Mouse (Mus musculus): ENCODE results near the gene Slpi. TPM values are rescaled to one million over a fixed set of nuclear protein-coding genes. Genes with fewer than 3 reads are reported as not detected.

Slpi gene
- polyA plus RNA-seq, 1 experiment from 2014 or later = 14.5 TPM

DNA sequence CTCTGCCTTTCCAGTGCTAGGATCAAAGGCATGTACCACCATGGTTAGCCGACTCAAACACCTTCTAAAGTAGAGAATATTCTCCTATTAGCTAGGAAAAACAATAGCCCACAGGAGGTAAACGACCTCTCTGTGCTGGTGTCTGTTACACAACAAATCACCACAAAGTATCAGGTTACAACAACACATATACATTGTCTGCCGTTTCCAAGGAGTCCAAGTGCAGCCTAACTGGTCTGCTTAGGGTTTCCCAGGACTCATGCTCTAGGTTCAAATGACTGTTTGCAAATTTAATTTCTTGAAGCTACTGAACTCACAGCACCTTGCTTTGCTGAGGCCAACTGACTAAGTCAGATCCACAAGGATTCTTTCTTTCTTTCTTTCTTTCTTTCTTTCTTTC lies 30.6 kb upstream of the Slpi start:
- Histone ChIP-seq H3K36me3 (peaks cover 12% of the 10 kb centered on the region), H3K9me3 (replicated peaks) (no peaks in the 10 kb centered on the region), H3K9ac (no peak overlapping the region), H3K27me3 (peaks cover 6% of the 10 kb centered on the region; the same call in 1 of the 2 replicates), H3K4me2 (replicated peaks) (no peak overlapping the region), H3K4me1 (peaks cover under 1% of the 10 kb centered on the region; the same call in 1 of the 2 replicates), H3K4me3 (replicated peaks) (no peak overlapping the region), H3K27ac (replicated peaks) (no peak overlapping the region)
- 7% methylated on average over 3 of the region's 3 CpGs for WGBS
- no peak for ATAC-seq (ENCODE audit: insufficient number of reproducible peaks, low FRiP score, low TSS enrichment, low read depth)

GRCm38 (mm10) chr2:164418308-164418875 lies 29.5 kb upstream of the Slpi start:
- no peak overlapping the region for H3K27ac ChIP-seq (replicated peaks)
- H3K9ac ChIP-seq = no peak overlapping the region
- 37% methylated on average over 3 of the region's 3 CpGs for WGBS
- no peak overlapping the region for H3K4me3 ChIP-seq (replicated peaks)
- no peaks in the 10 kb centered on the region for H3K9me3 ChIP-seq (replicated peaks)
- peaks cover 1% of the 10 kb centered on the region for H3K36me3 ChIP-seq
- no peak overlapping the region for H3K4me2 ChIP-seq (replicated peaks)
- no peak for ATAC-seq (ENCODE audit: insufficient number of reproducible peaks, low FRiP score, low TSS enrichment, low read depth)
- peaks cover 7% of the 10 kb centered on the region; the same call in 1 of the 2 replicates for H3K4me1 ChIP-seq
- H3K27me3 ChIP-seq = peaks cover 12% of the 10 kb centered on the region

DNA sequence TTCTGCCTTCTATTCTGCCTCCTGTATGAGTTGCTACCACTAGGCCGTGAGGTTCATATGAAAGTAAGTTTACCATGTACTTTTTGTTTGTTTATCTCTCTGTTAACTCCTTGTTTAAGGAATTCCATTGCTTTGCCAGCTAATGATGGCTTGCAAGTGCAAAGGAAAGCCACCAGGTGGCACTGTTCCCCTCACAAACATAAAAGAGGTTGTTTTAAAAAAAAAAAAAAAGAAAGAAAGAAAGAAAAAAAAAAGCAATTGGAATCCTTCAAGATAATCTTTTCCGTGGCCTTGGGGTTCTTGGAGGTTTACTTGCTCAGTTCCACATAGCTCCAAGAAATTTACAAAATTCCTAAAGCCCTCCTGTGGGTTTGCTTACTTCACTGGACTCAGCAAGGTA lies 28.3 kb upstream of the Slpi start:
- Histone ChIP-seq H3K9me3 (replicated peaks) (no peaks in the 10 kb centered on the region), H3K9ac (no peak overlapping the region), H3K27ac (replicated peaks) (no peak overlapping the region), H3K4me2 (replicated peaks) (no peak overlapping the region), H3K4me1 (peaks cover 7% of the 10 kb centered on the region; the same call in 1 of the 2 replicates), H3K4me3 (replicated peaks) (no peak overlapping the region), H3K27me3 (peaks cover 12% of the 10 kb centered on the region), H3K36me3 (no peaks in the 10 kb centered on the region)
- 0% methylated on average over 2 of the region's 2 CpGs for WGBS
- no peak for ATAC-seq (ENCODE audit: insufficient number of reproducible peaks, low FRiP score, low TSS enrichment, low read depth)

- ATAC-seq (ENCODE audit: insufficient number of reproducible peaks, low FRiP score, low TSS enrichment, low read depth) = no peak
- Histone ChIP-seq H3K9ac (no peak overlapping the region), H3K9me3 (replicated peaks) (no peaks in the 10 kb centered on the region), H3K4me3 (replicated peaks) (peak overlapping the region; percentile 13; the same call in 1 of the 2 replicates), H3K27ac (replicated peaks) (no peak overlapping the region), H3K4me2 (replicated peaks) (peak overlapping the region; percentile 46), H3K27me3 (peaks cover 27% of the 10 kb centered on the region), H3K36me3 (no peaks in the 10 kb centered on the region), H3K4me1 (peaks cover 7% of the 10 kb centered on the region; the same call in 1 of the 2 replicates)
- 72% methylated on average over 10 of the region's 10 CpGs for WGBS
Measured at GRCm38 (mm10) chr2:164414581-164414980, 25.7 kb upstream of the Slpi start.

DNA sequence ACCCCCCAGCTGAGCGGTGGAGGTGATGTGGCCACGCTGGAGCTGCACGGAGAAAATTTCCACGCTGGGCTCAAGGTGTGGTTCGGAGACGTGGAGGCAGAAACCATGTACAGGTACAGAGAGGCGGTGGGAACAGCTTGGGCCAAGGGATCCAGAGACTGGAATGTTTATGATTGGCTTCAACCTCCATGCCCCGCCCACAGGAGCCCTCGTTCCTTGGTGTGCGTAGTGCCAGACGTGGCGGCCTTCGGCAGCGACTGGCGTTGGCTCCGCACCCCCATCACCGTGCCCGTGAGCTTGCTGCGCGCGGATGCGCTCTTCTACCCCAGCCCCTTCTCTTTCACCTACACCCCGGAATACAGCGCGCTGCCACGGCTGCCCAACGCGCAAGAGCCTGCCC lies 25.3 kb upstream of the Slpi start:
- ATAC-seq (ENCODE audit: insufficient number of reproducible peaks, low FRiP score, low TSS enrichment, low read depth) = no peak

GRCm38 (mm10) chr2:164407708-164408107 lies 18.8 kb upstream of the Slpi start:
- H3K27me3 ChIP-seq = peaks cover 82% of the 10 kb centered on the region
- ATAC-seq (ENCODE audit: insufficient number of reproducible peaks, low FRiP score, low TSS enrichment, low read depth) = no peak
- H3K4me3 ChIP-seq (replicated peaks) = no peak overlapping the region
- no peak overlapping the region for H3K27ac ChIP-seq (replicated peaks)
- peaks cover 32% of the 10 kb centered on the region for H3K4me1 ChIP-seq
- H3K4me2 ChIP-seq (replicated peaks) = 0 out of 2 replicates have a peak overlapping the region, but pooled peaks have one; percentile 25
- no peak overlapping the region for H3K9ac ChIP-seq
- WGBS = under 1% methylated on average over 22 of the region's 22 CpGs
- H3K9me3 ChIP-seq (replicated peaks) = no peaks in the 10 kb centered on the region
- no peaks in the 10 kb centered on the region for H3K36me3 ChIP-seq

More for the DNA sequence above, 25.3 kb upstream of the Slpi start:
- H3K4me1 ChIP-seq = peaks cover 7% of the 10 kb centered on the region; the same call in 1 of the 2 replicates
- peak overlapping the region; percentile 46 for H3K4me2 ChIP-seq (replicated peaks)
- 19% methylated on average over 28 of the region's 28 CpGs for WGBS
- no peak overlapping the region for H3K27ac ChIP-seq (replicated peaks)
- H3K36me3 ChIP-seq = no peaks in the 10 kb centered on the region
- H3K4me3 ChIP-seq (replicated peaks) = peak overlapping the region; percentile 13; the same call in 1 of the 2 replicates
- H3K27me3 ChIP-seq = peaks cover 32% of the 10 kb centered on the region
- H3K9me3 ChIP-seq (replicated peaks) = no peaks in the 10 kb centered on the region
- H3K9ac ChIP-seq = no peak overlapping the region

- no peak overlapping the region for H3K27ac ChIP-seq (replicated peaks)
- H3K9me3 ChIP-seq (replicated peaks) = no peaks in the 10 kb centered on the region
- H3K4me1 ChIP-seq = peaks cover 41% of the 10 kb centered on the region
- no peak overlapping the region for H3K4me2 ChIP-seq (replicated peaks)
- 29% methylated on average over 5 of the region's 5 CpGs for WGBS
- H3K9ac ChIP-seq = no peak overlapping the region
- H3K27me3 ChIP-seq = peaks cover 97% of the 10 kb centered on the region
- no peak for ATAC-seq (ENCODE audit: insufficient number of reproducible peaks, low FRiP score, low TSS enrichment, low read depth)
- H3K36me3 ChIP-seq = no peaks in the 10 kb centered on the region
- no peak overlapping the region for H3K4me3 ChIP-seq (replicated peaks)
Measured at GRCm38 (mm10) chr2:164405519-164405918, 16.6 kb upstream of the Slpi start.

DNA sequence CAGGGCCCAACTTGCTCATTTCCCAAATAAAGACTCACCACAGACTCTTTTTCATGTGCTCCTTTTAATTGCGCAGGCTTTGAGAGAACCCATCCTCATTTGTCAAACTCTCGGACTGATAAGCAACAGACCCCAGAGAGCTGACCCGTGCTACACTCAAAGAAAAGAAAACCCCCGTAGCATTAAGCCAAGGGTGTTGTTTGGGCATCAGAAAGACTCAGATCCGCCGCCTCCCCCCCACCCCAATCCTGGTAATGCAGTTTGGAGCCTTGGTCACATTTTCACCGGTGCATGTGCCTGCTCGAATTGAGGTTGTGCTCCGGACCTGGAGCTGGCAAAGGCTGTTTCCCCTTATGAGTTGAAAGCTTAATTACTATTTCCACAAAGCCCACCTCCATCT lies 16.2 kb upstream of the Slpi start, which contains the start of gene Matn4:
Gene Matn4, minus strand, starts transcription at position 101 of the 400 bp plus-strand sequence.
- no peaks in the 10 kb centered on the region for H3K36me3 ChIP-seq
- no peak for ATAC-seq (ENCODE audit: insufficient number of reproducible peaks, low FRiP score, low TSS enrichment, low read depth)
- peak within 1 kb of the TSS; percentile 39; the same call in 1 of the 2 replicates for H3K9ac ChIP-seq
- no peak within 1 kb of the TSS for H3K27ac ChIP-seq (replicated peaks)
- peaks cover 43% of the 10 kb centered on the region for H3K4me1 ChIP-seq
- WGBS = 12% methylated on average over 9 of the region's 9 CpGs
- H3K27me3 ChIP-seq = peaks cover 97% of the 10 kb centered on the region
- H3K4me2 ChIP-seq (replicated peaks) = peak within 1 kb of the TSS; percentile 65
- no peaks in the 10 kb centered on the region for H3K9me3 ChIP-seq (replicated peaks)
- peak within 1 kb of the TSS; percentile 42 for H3K4me3 ChIP-seq (replicated peaks)

GRCm38 (mm10) chr2:164404082-164404990 lies 15.4 kb upstream of the Slpi start:
- WGBS = under 1% methylated on average over 49 of the region's 49 CpGs
- Histone ChIP-seq H3K27me3 (peaks cover 97% of the 10 kb centered on the region), H3K4me1 (peaks cover 43% of the 10 kb centered on the region), H3K27ac (replicated peaks) (no peak overlapping the region; the same call in 1 of the 2 replicates), H3K4me2 (replicated peaks) (peak overlapping the region; percentile 65), H3K9ac (peak overlapping the region; percentile 39; the same call in 1 of the 2 replicates), H3K4me3 (replicated peaks) (peak overlapping the region; percentile 42), H3K36me3 (no peaks in the 10 kb centered on the region), H3K9me3 (replicated peaks) (no peaks in the 10 kb centered on the region)
- no peak for ATAC-seq (ENCODE audit: insufficient number of reproducible peaks, low FRiP score, low TSS enrichment, low read depth)

GRCm38 (mm10) chr2:164403396-164404081 lies 14.6 kb upstream of the Slpi start:
- H3K36me3 ChIP-seq = no peaks in the 10 kb centered on the region
- H3K27me3 ChIP-seq = peaks cover 97% of the 10 kb centered on the region
- 0 out of 2 replicates have a peak, but pooled peaks have one; percentile 15 for ATAC-seq (ENCODE audit: insufficient number of reproducible peaks, low FRiP score, low TSS enrichment, low read depth)
- H3K4me1 ChIP-seq = peaks cover 43% of the 10 kb centered on the region
- peak overlapping the region; percentile 65 for H3K4me2 ChIP-seq (replicated peaks)
- H3K27ac ChIP-seq (replicated peaks) = no peak overlapping the region; the same call in 1 of the 2 replicates
- no peak overlapping the region for H3K9ac ChIP-seq
- peak overlapping the region; percentile 42 for H3K4me3 ChIP-seq (replicated peaks)
- WGBS = 9% methylated on average over 14 of the region's 14 CpGs
- H3K9me3 ChIP-seq (replicated peaks) = no peaks in the 10 kb centered on the region
